Mouse (Mus musculus) cerebellum, adult 2 months (tissue): ENCODE measurements around the gene Abca7.

ENCODE experiments used
- CTCF ChIP-seq: fragments of 200-500 bp; IDR thresholded peaks from 2 replicates; pipeline ENCODE4 v1.5.1; 2011; ENCODE audit warnings: low read depth, mild to moderate bottlenecking, control low read depth, low read length, moderate library complexity, borderline replicate concordance; ENCODE audit not compliant: insufficient read depth
- POLR2A ChIP-seq: fragments of 200-500 bp; IDR thresholded peaks from 2 replicates; pipeline ENCODE4 v1.6.1; 2011; ENCODE audit warnings: low read length, control low read depth, borderline replicate concordance; ENCODE audit not compliant: insufficient read depth

- TF ChIP-seq POLR2A (no peak), CTCF (no peak)
Observed at GRCm38 (mm10) chr10:79960671-79961294, 35.5 kb upstream of the Abca7 start.
